Mouse (Mus musculus) left cerebral cortex, postnatal 25 days (tissue): ENCODE measurements around the gene Gm7995. TPM values are rescaled to one million over a fixed set of nuclear protein-coding genes. Genes with fewer than 3 reads are reported as not detected.
"Not testable (repeated sequence)": the region's sequence is repeated elsewhere in the genome, so short reads cannot be mapped to it uniquely, and the experiment has no call there.

ENCODE experiments used
- DNase-seq, 2 experiments: peaks; one replicate each; pipeline ENCODE4 v3.0.0; 2022; ENCODE audit warnings: low spot score in 2 of 2, mixed read lengths in 1 of 2
- intact Hi-C: fragments of 180-260 bp; cut with DNase I; formaldehyde crosslinking; loops from one replicate; pipeline ENCODE4 v1.15.1; 2025
- microRNA-seq, 2 experiments: library from miRNA; unstranded; fragments of <30 nt; microRNA quantifications; one replicate each; pipeline ENCODE4 v1.2.0; 2022
- total RNA-seq, 2 experiments: library from RNA; stranded (reverse); gene quantifications; 2 replicates each; pipeline ENCODE4 v1.2.3; 2021

The Gm7995 gene
- not detected for total RNA-seq

GRCm38 (mm10) chr14:42309910-42310309, at the start of gene Gm7995:
Gene Gm7995, plus strand, starts transcription at chr14:42310210.
- DNase-seq, intact Hi-C loops: not testable (repeated sequence)

- intact Hi-C loops, DNase-seq: not testable (repeated sequence)
Measured at GRCm38 (mm10) chr14:42297258-42297657, 12.8 kb upstream of the Gm7995 start, which contains the start of gene Gm9611. Gene Gm9611, minus strand, starts transcription at chr14:42297358.

Small RNA genes lying within 50 kb of the gene (microRNA-seq; reads per million reads assigned to microRNA genes)
- gene Gm25208 (0 reads per million in 2 experiments), gene Gm25892 (0 reads per million in 2 experiments)

Other genes starting within 250 kb of the Gm7995 start
- not detected for gene Gm7951, start 192.8 kb upstream of the Gm7995 start, total RNA-seq
- gene Gm17027, start 147.6 kb upstream of the Gm7995 start, total RNA-seq, result not detected
- gene Gm3573, start 119.4 kb upstream of the Gm7995 start, total RNA-seq, result 1 to 10 TPM; 1.9 to 2.5 TPM
- gene Gm17026, start 50.2 kb upstream of the Gm7995 start, total RNA-seq, result not detected
- not detected for gene Gm9611, start 12.9 kb upstream of the Gm7995 start, total RNA-seq
- not detected for gene Gm8005, start 129.5 kb downstream of the Gm7995 start, total RNA-seq
- gene Gm8011, start 153.7 kb downstream of the Gm7995 start, total RNA-seq, result not detected
- gene Gm8020, start 192.1 kb downstream of the Gm7995 start, total RNA-seq, result not detected
- not detected for gene Gm8024, start 214.1 kb downstream of the Gm7995 start, total RNA-seq